Mouse (Mus musculus) intestine, embryonic 16.5 days (tissue): Measurements from ENCODE around the gene Grcc10. TPM values are rescaled to one million over a fixed set of nuclear protein-coding genes. Genes with fewer than 3 reads are reported as not detected.

Source experiments
- ATAC-seq: fragments of 200-750 bp; cut with Nextera tagmentation; 2 replicates; pipeline ENCODE4 v1.8.0; 2017; ENCODE audit warnings: moderate TSS enrichment, moderate library complexity
- H3K27ac ChIP-seq: fragments of 300-500 bp; sonication (generic); 2 replicates; pipeline ENCODE4 v1.5.1; 2014; ENCODE audit warnings: mild to moderate bottlenecking, low read length
- H3K27me3 ChIP-seq: fragments of 300-500 bp; sonication (generic); replicated peaks from 2 replicates; pipeline ENCODE4 v1.6.1; 2014; ENCODE audit warnings: low read length, control low read depth, mixed read lengths; ENCODE audit not compliant: control insufficient read depth, insufficient read depth
- H3K36me3 ChIP-seq: fragments of 300-500 bp; sonication (generic); 2 replicates; pipeline ENCODE4 v1.6.1; 2014; ENCODE audit warnings: low read length, control low read depth; ENCODE audit not compliant: control insufficient read depth, insufficient read depth
- H3K4me1 ChIP-seq: fragments of 300-500 bp; sonication (generic); 2 replicates; pipeline ENCODE4 v1.6.1; 2014; ENCODE audit warnings: low read length, control low read depth, mixed read lengths; ENCODE audit not compliant: control insufficient read depth, insufficient read depth
- H3K4me2 ChIP-seq: fragments of 300-500 bp; sonication (generic); 2 replicates; pipeline ENCODE4 v1.6.1; 2014; ENCODE audit warnings: low read depth, low read length, control low read depth
- H3K4me3 ChIP-seq: fragments of 300-500 bp; sonication (generic); 2 replicates; pipeline ENCODE4 v1.5.1; 2014; ENCODE audit warnings: mild to moderate bottlenecking, low read length
- H3K9ac ChIP-seq: fragments of 300-500 bp; sonication (generic); 2 replicates; pipeline ENCODE4 v1.6.1; 2014; ENCODE audit warnings: low read depth, low read length
- H3K9me3 ChIP-seq: fragments of 300-500 bp; sonication (generic); 2 replicates; pipeline ENCODE4 v1.6.1; 2016; ENCODE audit warnings: low read length, control low read depth; ENCODE audit not compliant: control insufficient read depth
- WGBS: fragments of 180-500 bp; shearing (Covaris S2); extraction: QIAGEN DNeasy Blood & Tissue Kit; methylation state at CpG from one replicate; pipeline ENCODE4 v1.1.7; 2014; 5-methylcytosine and 5-hydroxymethylcytosine counted together
- polyA plus RNA-seq: library from polyadenylated mRNA; unstranded; fragments of >200 nt; fragmentation: Nextera tagmentation; extraction: Ambion mirVana; gene quantifications from 2 replicates; pipeline ENCODE4 v1.2.1, GENCODE M21; 2015

Grcc10 gene
- polyA plus RNA-seq, 1 experiment from 2014 or later: 334 TPM

DNA sequence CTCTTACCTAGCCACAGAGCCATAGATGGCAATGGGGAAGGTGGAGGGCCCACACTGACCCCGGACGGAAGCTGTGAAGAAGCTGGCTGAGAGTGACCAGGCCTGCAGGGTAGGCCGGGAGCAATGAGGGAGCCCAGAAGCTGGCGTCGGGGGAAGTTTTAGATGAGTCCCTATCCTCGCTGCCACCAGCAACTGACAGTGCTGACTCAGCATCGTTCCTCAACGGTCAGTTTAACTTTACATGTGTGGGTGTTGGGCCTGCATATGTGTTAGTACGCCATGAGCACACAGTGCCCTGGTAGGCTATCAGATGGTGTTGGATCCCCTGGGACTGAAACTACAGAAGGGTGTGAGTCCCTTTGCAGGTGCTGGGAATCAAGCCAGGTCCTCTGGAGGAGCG, 16.7 kb downstream of the Grcc10 start:
- ATAC-seq: no peak
- peaks cover 10% of the 10 kb centered on the region; the same call in 1 of the 2 replicates for H3K4me1 ChIP-seq
- H3K27me3 ChIP-seq: no peaks in the 10 kb centered on the region
- no peak overlapping the region for H3K4me3 ChIP-seq
- no peaks in the 10 kb centered on the region for H3K36me3 ChIP-seq
- H3K9me3 ChIP-seq: no peaks in the 10 kb centered on the region
- H3K27ac ChIP-seq: no peak overlapping the region
- WGBS: 90% methylated on average over 10 of the region's 10 CpGs
- no peak overlapping the region for H3K9ac ChIP-seq
- H3K4me2 ChIP-seq: no peak overlapping the region

DNA sequence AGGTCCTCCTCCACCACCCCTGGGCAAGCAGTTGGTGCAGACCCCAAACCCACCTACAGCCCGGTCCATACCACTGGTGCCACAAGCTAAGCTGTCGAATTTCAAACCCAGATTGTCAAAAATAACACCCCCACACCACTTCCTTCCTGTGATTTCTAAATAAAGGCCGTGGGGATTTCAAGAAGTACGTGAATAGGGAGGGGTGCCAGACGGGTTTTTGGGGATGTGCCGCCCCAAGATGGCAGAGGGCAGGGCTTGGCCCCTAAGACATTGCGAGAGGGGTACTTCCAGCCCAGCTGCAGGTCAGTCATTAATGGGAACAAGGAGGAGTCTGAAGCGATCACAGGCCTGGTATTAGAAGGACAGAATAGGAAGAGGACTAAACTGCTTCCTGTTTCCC, 17.6 kb downstream of the Grcc10 start:
- no peak overlapping the region for H3K27ac ChIP-seq
- H3K9ac ChIP-seq: 0 out of 2 replicates have a peak overlapping the region, but pooled peaks have one; percentile 23
- peaks cover 10% of the 10 kb centered on the region; the same call in 1 of the 2 replicates for H3K4me1 ChIP-seq
- H3K36me3 ChIP-seq: no peaks in the 10 kb centered on the region
- no peaks in the 10 kb centered on the region for H3K9me3 ChIP-seq
- WGBS: 76% methylated on average over 8 of the region's 8 CpGs
- no peaks in the 10 kb centered on the region for H3K27me3 ChIP-seq
- no peak overlapping the region for H3K4me3 ChIP-seq
- H3K4me2 ChIP-seq: no peak overlapping the region
- ATAC-seq: no peak

DNA sequence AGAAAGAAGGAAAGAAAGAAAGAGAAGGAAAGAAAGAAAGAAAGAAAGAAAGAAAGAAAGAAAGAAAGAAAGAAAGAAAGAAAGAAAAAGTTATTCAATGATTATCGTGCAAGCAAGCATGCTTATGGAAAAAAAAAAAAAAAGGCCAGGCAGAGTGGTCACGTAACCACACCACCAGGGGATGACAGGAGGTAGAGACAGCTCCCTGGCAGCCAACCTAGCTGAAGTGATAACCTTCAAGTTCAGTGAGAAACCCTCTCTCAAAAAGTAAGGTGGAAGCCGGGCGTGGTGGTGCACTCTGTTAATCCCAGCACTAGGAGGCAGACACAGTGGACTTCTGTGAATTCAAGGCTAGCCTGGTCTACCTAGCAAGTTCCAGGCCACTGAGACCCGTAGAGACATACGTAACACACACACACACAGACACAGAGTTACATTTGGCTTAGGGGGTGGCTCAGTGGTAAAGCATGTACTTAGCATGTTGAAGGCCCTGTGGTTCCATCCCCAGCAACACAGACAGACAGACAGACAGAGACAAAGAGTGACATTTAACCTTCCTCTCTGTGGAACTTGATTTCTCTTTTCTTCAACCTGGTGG, 18.2 kb downstream of the Grcc10 start:
- Histone ChIP-seq H3K36me3 (no peaks in the 10 kb centered on the region), H3K9me3 (no peaks in the 10 kb centered on the region), H3K27me3 (no peaks in the 10 kb centered on the region), H3K9ac (no peak overlapping the region), H3K4me1 (peaks cover 6% of the 10 kb centered on the region; the same call in 1 of the 2 replicates), H3K4me2 (no peak overlapping the region), H3K4me3 (no peak overlapping the region), H3K27ac (no peak overlapping the region)
- ATAC-seq: no peak
- 86% methylated on average over 6 of the region's 6 CpGs for WGBS

DNA sequence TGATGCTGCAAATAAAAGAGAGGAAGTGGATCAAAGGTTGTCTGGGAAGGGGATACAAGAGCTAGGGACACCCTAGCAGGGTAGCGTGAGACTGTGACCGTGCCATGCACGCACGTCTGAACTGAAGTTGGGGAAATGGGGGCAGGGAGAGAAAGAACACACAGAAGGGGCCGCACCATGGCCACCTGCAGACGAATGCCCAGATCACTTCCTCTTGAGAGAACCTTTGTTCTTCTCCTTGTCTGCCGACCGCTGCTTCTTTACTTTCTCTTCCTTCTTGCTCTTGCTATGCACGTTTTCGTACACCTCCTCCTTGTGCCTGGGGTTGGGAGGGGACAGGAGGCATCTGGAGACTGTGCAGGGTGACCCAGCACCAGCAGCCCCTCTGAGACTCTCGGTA, 20.3 kb downstream of the Grcc10 start:
- peak overlapping the region; percentile 49 for H3K4me2 ChIP-seq
- H3K4me1 ChIP-seq: 0 out of 2 replicates have a peak, but pooled peaks cover 3% of the 10 kb centered on the region
- H3K9ac ChIP-seq: peak overlapping the region; percentile 80
- H3K9me3 ChIP-seq: no peaks in the 10 kb centered on the region
- H3K27me3 ChIP-seq: no peaks in the 10 kb centered on the region
- peak overlapping the region; percentile 59 for H3K4me3 ChIP-seq
- 0 out of 2 replicates have a peak, but pooled peaks have one; percentile 10 for ATAC-seq
- 57% methylated on average over 11 of the region's 11 CpGs for WGBS
- H3K36me3 ChIP-seq: no peaks in the 10 kb centered on the region
- peak overlapping the region; percentile 93 for H3K27ac ChIP-seq

DNA sequence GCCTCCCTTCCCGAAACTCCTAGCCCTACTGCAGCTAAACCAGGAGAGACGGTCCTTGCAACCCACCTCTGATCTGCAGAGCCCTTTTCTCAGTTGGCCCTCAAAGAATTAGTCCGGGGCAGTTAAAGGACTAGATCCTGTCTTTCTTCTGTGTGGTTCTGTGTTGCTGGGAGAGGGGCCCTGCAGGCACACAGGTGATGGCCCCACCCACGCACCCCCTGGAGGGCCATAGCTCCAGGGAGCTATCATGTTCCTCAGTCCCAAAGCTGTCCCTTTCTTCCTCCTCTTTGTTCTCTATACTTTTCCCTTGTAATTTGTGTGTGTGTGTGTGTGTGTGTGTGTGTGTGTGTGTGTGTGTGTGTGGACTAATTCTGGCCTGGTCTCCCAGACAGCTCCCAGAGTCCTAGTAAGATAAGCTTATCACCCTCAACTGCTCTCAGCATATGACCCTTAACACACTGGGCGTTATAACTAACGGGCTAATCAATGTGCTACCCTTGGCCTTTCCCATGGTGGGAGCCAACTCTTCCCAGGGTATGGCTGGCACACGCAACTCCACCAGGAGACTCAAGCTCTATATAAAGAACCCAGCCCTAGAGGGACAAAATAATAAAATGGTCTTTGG, 21.7 kb downstream of the Grcc10 start:
- H3K27me3 ChIP-seq: no peaks in the 10 kb centered on the region
- ATAC-seq: peak; percentile 55
- peak overlapping the region; percentile 80 for H3K9ac ChIP-seq
- peak overlapping the region; percentile 59 for H3K4me3 ChIP-seq
- H3K36me3 ChIP-seq: peaks cover 7% of the 10 kb centered on the region
- H3K27ac ChIP-seq: peak overlapping the region; percentile 93
- H3K4me1 ChIP-seq: peaks cover 6% of the 10 kb centered on the region; the same call in 1 of the 2 replicates
- H3K4me2 ChIP-seq: peak overlapping the region; percentile 49
- H3K9me3 ChIP-seq: no peaks in the 10 kb centered on the region
- 51% methylated on average over 7 of the region's 7 CpGs for WGBS

DNA sequence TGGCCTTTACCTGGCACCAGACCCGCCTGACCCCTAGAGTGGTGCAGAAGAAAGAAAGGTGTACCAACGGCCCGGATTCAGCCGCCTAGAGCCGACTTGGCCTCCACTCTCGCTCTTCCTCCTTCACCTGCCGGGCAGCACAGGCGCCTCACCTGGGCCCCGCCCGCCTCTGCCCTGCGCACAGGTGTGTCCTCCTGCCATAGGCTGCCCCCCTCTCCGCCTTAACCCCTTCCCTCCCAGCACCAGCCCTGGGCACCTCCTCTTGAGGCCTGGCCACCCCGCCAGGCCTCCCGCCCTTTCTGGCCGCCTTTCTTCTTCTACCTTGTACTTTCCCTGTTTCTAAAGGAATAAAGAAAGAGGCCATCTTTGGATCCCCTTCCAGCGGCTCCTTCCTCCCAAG, 22.5 kb downstream of the Grcc10 start:
- Histone ChIP-seq H3K9me3 (no peaks in the 10 kb centered on the region), H3K27me3 (no peaks in the 10 kb centered on the region), H3K27ac (peak overlapping the region; percentile 93), H3K36me3 (peaks cover 7% of the 10 kb centered on the region), H3K4me1 (peaks cover 10% of the 10 kb centered on the region), H3K4me2 (peak overlapping the region; percentile 49), H3K9ac (peak overlapping the region; percentile 80), H3K4me3 (peak overlapping the region; percentile 59)
- peak; percentile 82 for ATAC-seq
- WGBS: 43% methylated on average over 16 of the region's 16 CpGs

DNA sequence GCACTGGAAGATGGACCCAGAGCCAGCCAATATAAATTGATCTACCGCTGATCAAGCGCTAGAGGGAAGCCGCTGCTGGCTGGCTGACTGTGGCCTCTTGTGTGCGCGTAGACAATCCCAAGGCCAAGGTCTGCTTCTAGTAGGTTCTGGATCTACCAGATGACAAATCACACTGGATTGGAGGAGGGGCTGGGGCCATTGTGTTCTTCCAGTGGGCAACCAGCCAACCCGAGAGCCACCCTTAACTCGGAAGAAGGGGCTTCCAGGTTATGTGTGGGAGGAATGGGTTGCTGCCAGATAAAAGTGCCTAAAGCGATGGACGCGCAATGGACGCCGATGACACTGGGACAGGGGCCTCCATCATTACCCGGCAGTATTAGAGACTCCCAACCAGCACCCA, 23.2 kb downstream of the Grcc10 start:
- ATAC-seq: no peak
- WGBS: 49% methylated on average over 13 of the region's 13 CpGs
- peak overlapping the region; percentile 80 for H3K9ac ChIP-seq

DNA sequence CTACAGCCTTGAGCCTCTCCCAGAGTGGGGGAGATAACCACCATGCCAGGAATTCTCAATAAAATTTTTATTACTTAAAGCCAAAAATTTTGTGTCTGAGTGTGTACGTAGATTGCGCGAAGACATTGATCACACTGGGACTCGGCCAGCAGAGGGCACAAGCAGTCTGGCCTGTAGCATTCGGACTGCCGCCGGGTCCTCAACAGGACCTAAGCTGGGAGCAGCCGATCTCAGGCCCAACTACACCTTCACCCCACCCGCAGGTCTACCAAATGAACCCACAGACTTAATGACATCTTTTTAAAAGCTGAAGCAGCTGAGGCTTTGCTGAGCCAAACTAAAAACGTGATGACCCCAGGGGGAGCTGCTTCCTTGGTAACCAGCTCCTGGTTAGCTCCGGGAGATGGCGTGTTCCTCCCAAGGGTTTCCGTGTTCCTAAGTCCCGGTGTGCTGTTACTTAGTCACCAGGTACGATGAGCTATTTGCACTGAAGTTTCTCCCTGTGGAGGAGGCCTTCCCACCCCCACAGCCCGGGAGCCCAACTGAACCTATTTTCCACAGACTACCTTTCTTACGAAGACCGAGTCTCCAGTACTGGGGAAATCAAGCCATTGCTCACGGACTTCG, 24.2 kb downstream of the Grcc10 start:
- Histone ChIP-seq H3K4me1 (peaks cover 14% of the 10 kb centered on the region), H3K27me3 (no peaks in the 10 kb centered on the region), H3K9me3 (no peaks in the 10 kb centered on the region), H3K4me2 (peak overlapping the region; percentile 41), H3K4me3 (peak overlapping the region; percentile 59), H3K36me3 (peaks cover 7% of the 10 kb centered on the region), H3K9ac (peak overlapping the region; percentile 80), H3K27ac (peak overlapping the region; percentile 93)
- no peak for ATAC-seq
- 47% methylated on average over 20 of the region's 20 CpGs for WGBS

More for the DNA sequence above, 23.2 kb downstream of the Grcc10 start:
- Histone ChIP-seq H3K9me3 (no peaks in the 10 kb centered on the region), H3K4me2 (peak overlapping the region; percentile 41), H3K36me3 (peaks cover 7% of the 10 kb centered on the region), H3K27me3 (no peaks in the 10 kb centered on the region), H3K4me1 (peaks cover 14% of the 10 kb centered on the region), H3K27ac (peak overlapping the region; percentile 93), H3K4me3 (peak overlapping the region; percentile 59)

DNA sequence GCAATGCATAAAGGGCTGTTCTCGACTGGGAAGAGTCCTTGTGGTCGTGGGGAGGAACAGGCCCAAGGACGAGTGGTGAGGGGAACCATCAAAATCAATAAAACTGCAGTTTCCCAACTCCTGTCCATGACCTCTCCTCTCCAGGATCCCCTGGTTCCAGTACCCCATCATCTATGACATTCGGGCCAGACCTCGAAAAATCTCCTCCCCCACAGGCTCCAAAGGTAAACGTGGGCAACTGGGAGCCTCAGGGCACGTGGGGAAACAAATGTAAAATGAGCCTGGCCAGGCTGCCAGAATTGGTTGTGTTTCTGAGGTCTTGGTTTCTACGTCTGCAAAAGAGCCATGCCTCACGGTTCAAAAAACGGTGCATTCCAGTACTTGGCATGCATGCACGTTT, 28.3 kb downstream of the Grcc10 start:
- ATAC-seq: no peak
- Histone ChIP-seq H3K4me3 (peak overlapping the region; percentile 95), H3K36me3 (peaks cover 8% of the 10 kb centered on the region), H3K4me1 (peaks cover 35% of the 10 kb centered on the region), H3K4me2 (peak overlapping the region; percentile 85), H3K27me3 (no peaks in the 10 kb centered on the region), H3K27ac (peak overlapping the region; percentile 84), H3K9me3 (no peaks in the 10 kb centered on the region), H3K9ac (peak overlapping the region; percentile 96)
- WGBS: 13% methylated on average over 11 of the region's 11 CpGs
